Mouse (Mus musculus) erythroblast, adult 5-6 weeks (primary cell): Measurements from ENCODE around the gene Gm21983. TPM values are rescaled to one million over a fixed set of nuclear protein-coding genes. Genes with fewer than 3 reads are reported as not detected.
A peak's percentile ranks its signal among the peaks of the same experiment; 100 is the strongest.

ENCODE experiments used
- ATAC-seq: replicated peaks from 2 replicates; pipeline ENCODE4 v1.8.0; 2016; ENCODE audit warnings: moderate number of reproducible peaks, mild to moderate bottlenecking, moderate TSS enrichment, inconsistent platforms; ENCODE audit not compliant: poor library complexity, low FRiP score, severe bottlenecking
- total RNA-seq, 2 experiments: library from RNA; stranded (forward) in 1 of 2; stranded (reverse) in 1 of 2; fragments of 150-400 nt in 1 of 2; fragments of 200-764, 138-1000 nt in 1 of 2; gene quantifications; 2 replicates each; pipeline versions ENCODE4 v1.2.3 to v1.2.4; 2015 to 2017; ENCODE audit warnings: low replicate concordance in 2 of 2

The Gm21983 gene
- total RNA-seq, 2 experiments from 2014 or later, result not detected

DNA sequence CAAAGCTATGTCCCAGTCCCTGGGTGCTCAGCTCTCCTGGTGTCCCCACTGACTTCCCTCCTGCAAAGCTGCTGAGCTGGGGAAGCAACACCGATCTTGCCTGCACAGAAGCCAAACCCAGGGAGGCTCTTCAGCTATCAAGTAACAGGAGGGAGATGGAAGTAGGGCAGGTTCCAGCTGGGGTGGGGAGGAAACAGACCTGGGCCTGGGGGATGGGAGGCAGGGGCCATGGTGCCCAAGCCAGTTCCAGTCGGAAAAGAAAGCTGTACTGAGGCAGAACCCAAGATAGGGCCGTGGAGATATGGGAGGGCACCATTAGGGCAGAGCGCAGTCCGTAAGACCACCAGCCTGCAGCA, 17.5 kb downstream of the Gm21983 start:
- no peak for ATAC-seq

DNA sequence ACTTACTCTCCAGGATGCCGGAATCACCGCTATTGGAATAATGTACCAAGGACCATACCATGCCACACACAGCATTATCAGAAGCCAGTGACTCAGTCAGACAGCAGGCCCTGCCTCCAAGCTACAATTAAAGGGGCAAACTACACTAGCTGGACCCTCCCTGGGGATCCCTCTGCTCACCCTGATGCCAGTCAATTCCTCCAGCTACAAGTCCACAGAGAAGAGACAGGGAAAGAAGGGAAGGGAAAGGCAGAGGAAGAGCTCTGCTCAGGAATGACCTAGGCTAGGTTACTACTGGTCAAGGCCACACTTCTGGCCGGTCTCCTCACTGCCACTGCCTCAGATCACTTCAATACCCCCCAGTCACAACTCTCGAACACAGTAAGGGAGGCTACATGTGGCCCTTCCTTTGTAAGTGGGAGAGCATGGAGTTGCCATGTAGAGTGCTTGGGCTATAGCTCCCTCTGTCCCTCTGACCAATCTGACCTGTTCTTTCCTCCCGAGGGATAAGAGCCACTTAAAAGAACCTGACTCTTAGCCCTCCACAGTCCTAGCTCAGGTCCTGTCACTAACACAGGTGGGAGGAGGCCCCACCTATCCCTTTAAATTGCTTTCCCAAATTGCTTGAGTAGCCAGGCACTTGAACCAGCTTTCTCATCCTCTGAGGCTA, 18.0 kb downstream of the Gm21983 start:
- no peak for ATAC-seq

DNA sequence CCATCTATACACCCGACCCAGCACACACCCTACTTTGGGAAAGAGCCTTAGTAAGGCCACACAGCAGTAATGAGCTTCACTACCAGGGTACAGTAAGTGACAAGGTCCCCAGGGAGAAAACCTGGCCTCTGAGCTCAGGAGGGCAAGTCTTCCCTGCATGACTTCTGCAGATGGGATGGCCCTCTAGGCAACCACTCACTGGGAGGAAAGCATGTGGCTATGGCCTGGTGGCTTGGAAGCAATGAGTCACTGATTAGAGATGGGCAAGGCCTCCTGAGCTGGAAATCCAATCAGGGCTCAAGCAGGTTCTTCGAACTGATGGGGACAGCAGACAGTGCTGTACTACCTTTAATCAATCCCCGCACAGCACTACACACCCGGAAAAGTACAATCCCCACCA, 19.1 kb downstream of the Gm21983 start:
- no peak for ATAC-seq

DNA sequence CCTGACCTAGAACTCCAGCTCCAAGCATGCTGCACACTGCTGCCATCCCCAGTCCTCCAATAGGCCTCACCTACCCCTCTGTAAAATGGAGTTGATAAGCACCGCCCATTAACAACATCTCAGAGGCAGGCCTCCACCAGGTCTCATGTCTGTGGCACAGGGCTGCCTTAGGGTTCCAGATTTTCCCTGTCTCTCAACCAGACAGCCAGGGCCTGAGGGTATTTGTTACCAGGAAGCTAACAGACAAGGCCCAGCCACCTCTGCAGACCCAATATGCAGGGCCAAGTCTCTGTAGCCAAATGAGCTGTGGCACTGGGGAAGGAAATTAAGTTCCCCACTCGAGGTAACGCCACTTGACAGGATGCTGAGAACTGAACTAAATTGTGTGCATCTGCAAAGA, 20.0 kb downstream of the Gm21983 start:
- ATAC-seq, result no peak

DNA sequence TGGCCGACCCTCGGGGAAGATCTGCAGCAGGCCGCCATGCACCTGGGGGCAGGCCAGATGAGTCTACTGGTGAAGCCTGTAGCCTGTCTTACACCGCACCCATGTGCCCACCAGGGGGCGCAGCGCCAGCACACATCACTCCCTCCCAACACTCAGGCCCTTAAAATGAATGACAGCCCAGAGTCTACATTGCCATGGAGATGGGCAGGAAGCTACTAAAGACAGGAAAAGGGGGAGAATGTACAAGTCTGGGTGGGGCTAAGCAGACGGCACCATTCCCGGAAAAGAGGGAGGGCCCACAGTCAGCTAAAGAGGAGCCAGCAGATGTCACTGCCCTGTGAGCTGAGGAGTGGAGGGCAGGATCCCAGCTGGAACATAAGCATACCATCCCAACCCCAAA, 21.0 kb downstream of the Gm21983 start:
- ATAC-seq, result peak; percentile 83

DNA sequence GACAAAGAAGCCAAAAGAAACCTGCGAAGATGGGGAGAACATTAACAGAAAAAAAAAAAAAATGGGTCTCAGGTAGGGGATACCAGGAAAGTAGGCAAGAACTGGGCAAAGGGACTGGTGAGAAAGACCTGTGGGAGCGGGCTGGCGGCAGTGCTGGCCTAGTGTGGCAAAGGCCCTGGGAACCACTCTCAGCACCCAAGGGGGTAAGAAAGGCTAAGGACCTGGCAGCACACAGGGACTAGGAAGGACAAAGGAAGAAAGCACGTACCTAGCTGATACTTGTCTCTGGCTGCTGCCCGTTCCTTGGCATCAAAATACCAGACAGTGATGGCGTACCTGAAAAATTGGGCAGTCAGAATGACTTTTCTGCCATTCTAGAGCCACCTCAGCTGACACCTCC, 21.6 kb downstream of the Gm21983 start:
- ATAC-seq, result no peak

DNA sequence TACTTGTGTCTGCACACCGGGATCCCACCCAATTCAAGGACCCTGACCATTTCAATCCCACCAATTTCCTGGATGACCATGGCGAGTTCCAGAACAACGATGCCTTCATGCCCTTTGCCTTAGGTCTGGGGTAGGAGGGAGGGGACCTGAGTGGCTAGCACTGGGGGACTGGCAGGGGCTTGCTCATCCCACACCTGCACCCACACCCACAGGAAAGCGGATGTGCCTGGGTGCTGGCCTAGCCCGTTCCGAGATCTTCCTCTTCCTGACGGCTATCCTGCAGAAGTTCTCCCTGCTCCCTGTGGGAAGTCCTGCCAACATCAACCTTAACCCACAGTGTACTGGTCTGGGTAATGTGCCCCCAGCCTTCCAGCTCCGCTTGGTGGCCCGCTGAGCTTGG, 22.7 kb downstream of the Gm21983 start:
- ATAC-seq, result no peak

DNA sequence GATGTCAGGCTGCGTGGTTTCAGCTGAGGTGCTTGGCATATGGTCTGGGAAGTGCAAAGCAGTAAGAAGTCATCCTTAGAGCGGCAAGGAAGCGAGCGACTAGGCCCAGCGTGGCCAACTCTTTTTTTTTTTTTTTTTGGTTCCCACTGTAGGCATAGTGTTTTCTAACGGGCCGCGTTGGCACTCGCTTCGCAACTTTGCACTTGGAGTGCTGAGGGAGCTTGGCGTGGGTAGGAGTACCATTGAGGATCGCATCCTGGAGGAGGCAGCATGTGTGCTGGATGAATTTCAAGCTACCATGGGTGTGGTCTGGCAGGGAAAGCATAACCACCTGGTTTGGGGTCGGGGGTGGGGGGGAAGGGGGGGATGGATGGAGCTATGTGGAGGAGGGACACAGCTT, 24.9 kb downstream of the Gm21983 start:
- ATAC-seq, result no peak

DNA sequence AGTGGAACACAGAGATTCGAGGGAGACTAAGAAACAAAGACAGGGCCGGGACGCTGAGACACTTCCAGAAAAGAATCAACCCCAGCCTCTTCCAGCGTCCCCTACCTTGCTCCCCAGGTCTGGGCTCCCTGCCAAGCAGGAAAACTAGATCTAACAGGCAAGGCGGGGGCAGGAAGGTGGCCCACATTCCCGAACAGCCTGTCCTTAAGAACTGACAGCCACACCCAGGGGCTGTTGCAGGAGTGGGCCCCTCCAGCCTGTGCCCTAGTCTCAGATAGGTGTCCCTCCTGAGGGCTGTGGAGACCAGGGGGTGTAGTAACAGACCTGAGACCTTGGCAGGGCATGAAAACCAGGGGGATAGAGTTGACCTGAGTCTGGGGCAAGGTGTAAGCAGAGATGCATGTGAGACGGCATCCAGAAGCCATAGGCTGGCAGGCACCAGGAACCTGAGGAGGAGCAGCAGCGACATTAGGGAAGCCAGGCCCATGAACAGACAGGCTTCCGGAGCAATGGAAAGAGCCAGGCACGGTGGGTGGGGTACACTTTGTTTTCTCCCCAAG, 27.6 kb downstream of the Gm21983 start, which contains the start of gene Cyp2t4:
Gene Cyp2t4 (plus strand): TSS at position 510 of the 560 bp plus-strand sequence.
- no peak for ATAC-seq

DNA sequence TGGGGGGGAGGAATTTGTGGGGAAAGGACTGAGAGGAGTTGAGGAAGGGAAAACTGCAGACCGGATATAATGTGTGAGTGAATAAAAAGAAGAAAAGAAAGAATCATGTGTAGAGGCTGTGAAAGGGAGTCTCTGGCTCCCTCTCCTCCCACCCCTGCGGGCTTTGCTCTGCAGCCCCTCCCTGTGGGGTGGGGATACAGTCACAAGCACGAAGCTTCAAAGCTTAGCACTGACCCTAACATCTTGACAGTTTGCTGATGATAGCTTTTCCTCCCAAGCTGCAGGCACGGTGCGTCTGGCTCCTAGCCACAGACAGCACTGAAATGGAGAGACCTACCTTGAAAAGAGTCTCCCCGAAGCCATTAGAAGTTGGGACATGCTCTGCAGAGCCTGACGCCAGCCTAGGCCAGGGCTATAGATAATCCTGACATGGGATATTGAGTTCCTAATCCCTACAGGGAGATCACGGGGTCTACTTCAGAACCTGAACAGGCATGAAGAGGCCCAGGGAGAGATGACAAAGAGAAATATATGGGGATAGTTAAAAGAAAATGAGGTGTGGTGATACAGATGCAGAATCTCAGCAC, 44.4 kb downstream of the Gm21983 start:
- no peak for ATAC-seq

DNA sequence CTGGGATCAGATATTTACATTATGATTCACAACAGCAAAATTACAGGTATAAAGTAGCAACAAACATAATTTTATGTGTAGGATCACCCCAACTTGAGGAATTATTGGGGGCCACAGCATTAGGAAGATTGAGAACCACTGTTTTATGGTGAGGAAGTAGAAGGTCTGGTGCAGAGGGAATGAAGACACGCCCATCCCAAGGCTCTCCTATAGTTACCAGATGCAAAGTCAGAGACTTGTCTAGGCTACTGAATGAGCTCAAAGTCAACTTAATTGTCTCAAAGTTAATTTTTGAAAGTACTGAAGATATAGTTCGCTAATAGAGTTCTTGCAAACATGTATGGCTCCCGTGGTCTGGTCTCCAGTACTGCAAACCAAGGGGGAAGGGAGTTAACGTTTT, 47.1 kb downstream of the Gm21983 start:
- ATAC-seq, result no peak

DNA sequence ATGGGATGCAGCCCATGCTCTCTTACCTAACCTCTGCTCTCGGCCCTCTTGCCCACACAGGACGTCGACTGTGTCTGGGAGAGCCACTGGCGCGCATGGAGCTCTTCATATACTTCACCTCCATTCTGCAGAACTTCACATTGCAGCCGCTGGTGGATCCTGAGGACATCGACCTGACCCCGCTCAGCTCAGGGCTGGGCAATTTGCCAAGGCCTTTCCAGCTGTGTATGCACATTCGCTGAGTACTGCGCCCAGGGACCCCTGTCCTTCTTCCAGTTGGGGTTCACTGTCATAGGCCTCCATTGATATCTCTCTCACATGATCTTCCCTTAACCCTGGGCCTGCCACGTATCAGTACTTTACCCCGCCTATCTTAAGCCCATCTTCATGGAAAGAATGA, 47.7 kb downstream of the Gm21983 start:
- no peak for ATAC-seq

DNA sequence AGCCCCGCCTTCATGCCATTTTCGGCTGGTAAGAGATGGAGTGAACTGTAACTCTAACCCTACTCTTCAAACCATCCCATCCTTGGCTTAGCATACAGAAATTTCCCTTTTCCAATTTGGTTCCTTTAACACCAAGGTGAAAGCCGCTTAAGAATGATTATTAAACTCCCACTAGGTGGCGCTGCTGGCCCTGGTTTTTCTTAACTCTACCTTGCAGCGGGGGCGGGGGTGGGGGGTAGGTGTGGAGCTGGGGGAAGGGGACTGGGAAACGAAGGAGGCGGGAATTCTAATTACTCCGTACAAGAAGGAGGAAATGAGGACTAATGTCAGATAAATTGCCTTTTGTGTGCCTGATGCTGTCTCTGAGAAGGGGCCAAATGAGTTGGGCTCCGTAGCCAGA, 48.3 kb downstream of the Gm21983 start:
- ATAC-seq, result no peak

DNA sequence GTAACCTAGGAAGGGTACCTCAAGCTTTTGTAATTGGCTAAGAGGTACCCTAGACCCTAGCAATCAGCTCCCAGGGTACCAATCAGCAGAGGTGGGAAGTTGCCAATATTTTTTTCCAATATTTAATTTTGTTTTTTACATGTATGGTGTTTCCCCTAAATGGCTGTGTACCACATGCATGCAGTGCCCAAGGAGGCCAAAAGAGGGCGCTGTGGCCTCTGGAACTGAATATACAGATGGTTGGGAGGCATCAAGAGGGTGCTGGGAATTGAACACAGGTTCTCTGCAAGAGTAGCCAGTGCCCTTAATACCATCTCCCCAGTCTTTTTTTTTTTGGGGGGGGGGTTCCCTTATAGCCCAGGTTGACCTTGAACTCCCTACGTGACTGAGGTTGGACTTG, 49.5 kb downstream of the Gm21983 start:
- no peak; the same call in 1 of the 2 replicates for ATAC-seq

DNA sequence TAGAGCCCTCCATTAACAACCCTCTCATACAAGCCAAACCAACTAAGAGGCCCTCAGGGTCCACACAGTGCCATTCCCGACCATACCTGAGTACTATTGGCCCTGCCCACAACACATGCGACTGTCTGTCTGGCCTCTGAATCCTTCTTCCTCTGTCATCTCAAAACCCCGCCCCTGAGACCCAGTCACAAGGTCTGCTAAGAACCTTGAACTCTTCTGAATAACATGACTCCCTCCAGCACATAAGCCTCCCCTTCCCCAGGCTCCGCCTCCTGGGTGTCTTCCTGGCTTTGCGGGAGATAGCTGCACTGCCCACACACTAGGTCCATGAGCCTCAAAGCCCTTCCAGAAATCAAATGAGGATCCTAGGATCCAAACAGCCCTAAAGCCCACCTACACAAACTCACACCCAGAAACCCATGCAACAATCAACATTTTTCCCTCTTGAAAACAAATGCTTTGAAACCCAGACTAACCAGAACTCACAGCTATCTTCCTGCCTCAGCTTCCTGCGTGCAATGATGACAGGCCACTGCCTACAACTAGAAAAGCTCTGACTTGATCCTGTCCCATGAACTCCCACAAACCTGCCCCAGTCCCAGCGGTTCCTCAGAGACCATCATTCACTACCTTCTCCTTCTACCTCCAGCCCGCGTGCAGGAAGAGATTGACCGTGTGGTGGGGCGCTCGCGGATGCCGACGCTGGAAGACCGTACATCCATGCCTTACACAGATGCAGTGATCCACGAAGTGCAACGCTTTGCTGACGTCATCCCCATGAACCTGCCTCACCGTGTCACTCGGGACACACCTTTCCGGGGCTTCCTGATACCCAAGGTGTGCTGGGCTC, 50.1 kb downstream of the Gm21983 start:
- ATAC-seq, result no peak

DNA sequence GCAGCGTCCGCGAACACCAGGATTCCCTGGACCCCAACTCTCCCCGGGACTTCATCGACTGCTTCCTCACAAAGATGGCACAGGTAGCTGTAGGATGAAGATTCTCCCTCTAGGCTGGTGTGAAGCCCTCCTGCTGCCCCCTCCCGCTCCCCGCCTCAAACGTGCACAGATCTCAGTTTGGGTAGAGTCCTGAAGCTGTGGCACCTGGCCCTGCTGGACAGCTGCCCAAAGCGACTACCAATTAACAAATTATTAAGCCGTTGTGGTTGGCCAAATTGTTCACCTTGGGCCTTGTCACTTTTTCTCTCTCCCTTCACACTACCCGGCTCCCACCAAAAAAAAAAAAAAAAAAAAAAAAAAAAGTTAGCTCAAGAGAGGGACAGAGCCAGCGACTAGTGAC, 51.1 kb downstream of the Gm21983 start:
- ATAC-seq, result no peak

DNA sequence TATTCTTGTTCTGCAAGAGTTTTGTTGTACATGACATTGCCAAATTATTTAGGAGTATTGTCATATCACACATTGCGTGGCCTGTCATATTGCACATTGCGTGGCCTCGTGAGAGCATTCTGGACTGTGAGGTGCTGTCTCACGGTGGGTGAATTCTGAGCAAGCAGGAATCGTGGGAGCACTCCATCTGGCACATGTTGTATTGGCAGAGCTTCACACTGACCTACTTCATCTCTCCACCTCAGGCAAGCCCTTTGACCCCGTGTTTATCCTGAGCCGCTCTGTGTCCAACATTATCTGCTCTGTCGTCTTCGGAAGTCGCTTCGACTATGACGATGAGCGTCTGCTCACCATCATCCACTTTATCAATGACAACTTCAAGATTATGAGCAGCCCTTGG, 51.9 kb downstream of the Gm21983 start:
- ATAC-seq, result no peak

DNA sequence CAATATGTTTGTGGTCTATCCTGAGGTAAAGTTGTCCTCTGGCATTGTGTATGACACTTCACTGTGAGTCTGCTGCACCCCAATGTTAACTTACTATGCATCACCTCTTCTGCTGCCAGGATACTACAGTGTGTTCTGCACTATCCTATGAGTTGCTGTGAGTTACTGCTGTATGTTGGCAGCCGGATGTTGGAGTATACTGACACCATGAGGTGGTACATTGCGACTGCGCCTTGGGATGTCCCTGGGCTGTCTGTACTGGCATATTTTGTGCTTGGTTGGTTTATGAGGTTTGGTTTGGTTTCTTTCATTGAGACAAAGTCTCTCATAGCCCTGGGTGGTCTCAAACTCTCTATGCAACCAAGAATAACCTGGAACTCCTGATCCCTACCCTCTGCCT, 52.7 kb downstream of the Gm21983 start:
- ATAC-seq, result no peak

DNA sequence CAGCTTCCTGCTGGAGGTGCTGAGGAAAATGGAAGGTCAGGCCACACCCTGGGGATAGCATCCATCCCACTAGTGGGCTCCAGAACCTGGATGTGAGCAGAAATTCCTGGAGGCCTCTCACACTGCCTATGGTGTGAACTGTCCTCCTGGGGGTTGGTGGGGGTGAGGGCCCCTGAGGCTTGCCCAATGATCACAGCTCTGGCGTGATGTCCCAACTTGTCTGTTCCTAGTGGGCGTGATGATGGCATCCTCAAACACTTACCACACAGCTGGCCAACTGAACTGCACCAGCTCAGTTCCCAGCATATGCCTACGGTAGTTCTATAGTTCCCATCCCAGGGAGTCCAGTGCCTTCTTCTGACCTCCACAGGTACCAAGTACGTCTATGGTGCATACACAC, 55.9 kb downstream of the Gm21983 start:
- ATAC-seq, result no peak

DNA sequence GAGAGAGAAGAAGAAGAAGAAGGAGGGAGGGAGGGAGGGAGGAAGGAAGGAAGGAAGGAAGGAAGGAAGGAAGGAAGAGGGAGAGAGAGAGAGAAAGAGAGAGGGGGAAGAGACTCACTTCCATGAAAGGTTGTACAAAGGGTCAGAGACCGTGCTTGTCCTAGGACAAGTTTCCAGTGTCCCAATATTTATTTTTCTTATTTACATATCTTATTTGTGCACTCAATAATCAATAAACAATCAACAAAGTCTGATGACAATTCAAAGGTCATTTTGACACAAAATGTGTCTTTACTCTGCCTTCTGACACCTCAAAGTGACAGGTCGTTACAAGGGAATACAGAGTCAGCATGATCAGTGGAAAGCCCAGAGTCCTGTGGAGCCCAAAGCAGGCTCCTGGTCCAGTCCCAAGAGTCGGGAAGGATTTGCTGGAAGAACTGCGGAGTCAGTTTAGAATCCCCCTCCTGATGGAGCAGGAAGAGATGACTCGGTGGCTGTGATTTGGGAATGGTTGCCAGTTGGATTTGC, 56.5 kb downstream of the Gm21983 start:
- no peak for ATAC-seq

DNA sequence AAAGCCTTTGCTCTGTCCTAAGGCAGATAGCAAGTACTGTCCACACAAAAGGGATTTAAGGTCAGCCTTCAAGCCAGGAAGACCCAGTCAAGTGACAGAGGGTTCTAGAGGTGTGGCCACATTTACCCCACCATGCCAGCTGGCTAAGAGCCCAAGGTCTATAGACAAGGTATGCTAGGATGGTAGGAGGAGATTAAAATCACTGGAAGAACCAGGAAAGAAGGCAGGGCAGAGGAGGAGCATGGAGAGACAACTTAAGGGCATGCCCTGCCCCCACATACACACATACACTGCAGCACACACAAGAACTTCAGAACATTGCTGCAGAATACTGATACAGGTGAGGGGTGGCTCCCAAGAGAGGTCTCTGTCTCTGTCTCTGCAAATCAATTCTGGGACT, 61.2 kb downstream of the Gm21983 start, which contains the start of gene Cyp2f2:
Gene Cyp2f2 (plus strand): TSS at position 234 of the 400 bp plus-strand sequence.
- no peak for ATAC-seq
